Comparison of ENCODE assay signal across 9 mouse cellular contexts in the genomic region with DNA sequence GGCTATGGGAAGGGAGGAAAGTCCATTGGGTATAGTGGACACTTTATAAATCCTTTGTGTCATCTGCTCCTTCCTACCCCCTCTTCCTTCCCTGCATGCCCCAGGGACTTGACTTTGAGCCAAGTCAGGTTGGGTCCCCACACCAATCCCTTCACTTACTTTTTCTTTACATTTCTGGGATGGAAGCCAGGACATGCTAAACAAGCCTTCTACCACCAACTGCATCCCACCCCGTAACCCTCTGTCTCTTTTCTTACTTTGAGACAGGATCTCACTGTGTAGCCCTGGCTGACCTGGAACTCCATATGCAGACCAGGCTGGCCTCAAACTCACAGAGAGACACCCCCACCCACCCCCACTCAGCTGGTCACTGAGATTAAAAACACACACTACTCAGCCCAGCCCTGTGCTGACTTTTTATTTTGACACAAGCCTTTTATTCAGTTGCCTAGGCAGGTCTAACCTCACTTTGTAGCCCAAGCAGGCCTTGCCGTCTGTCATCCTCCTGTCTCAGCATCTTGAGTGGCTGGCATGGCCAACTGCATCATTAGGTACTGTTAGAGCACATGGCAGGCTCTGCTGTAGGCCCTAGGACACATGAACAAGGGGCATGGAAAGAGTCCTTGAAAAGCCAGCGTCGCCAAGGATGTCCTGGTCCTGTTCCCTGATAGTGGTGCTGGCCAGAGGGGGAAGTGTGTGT. TPM values are rescaled to one million over a fixed set of nuclear protein-coding genes. Genes with fewer than 3 reads are reported as not detected.
DNase-seq lines count a peak whose midpoint lies in the region; ATAC-seq and TF ChIP-seq lines count a peak whose summit lies in the region.
"Had no signal": no experiment of that assay in that cellular context is flagged by ENCODE, and none has a peak within 500 bp of the region (broad histone marks: within the 10 kb centered on the region; RNA-seq: fewer than 3 reads in every experiment).

No protein-coding gene starts in this region.

- no peaks in the 10 kb centered on the region for H3K9me3 ChIP-seq in hindbrain, embryonic 12.5 days (replicated peaks)
- H3K9me3 ChIP-seq in hindbrain, embryonic 11.5 days (ENCODE audit: control insufficient read depth, low read length): no peaks in the 10 kb centered on the region
- H3K9me3 ChIP-seq in embryonic facial prominence, embryonic 10.5 days: no peaks in the 10 kb centered on the region
- H3K9me3 ChIP-seq in limb, embryonic 12.5 days: no peaks in the 10 kb centered on the region
- no peaks in the 10 kb centered on the region for H3K9me3 ChIP-seq in midbrain, embryonic 15.5 days
- H3K9me3 ChIP-seq: G1E had no signal

- TF ChIP-seq POLR2A in thymus, adult 2 months (IDR thresholded peaks at IDR 0.05; ENCODE audit: control insufficient read depth, extremely low read depth, insufficient read depth, low read length, poor library complexity): no peak

- H3K4me3 ChIP-seq in hindbrain, embryonic 12.5 days: no peak overlapping the region
- no peak overlapping the region for H3K4me3 ChIP-seq in hindbrain, embryonic 11.5 days (ENCODE audit: low read depth, low read length)
- H3K4me3 ChIP-seq in embryonic facial prominence, embryonic 10.5 days: 0 out of 2 replicates have a peak overlapping the region, but pooled peaks have one; percentile 13
- no peak overlapping the region for H3K4me3 ChIP-seq in limb, embryonic 12.5 days (replicated peaks)
- no peak overlapping the region for H3K4me3 ChIP-seq in thymus, adult 2 months (ENCODE audit: control insufficient read depth, insufficient read depth, low read length)
- no peak overlapping the region for H3K4me3 ChIP-seq in midbrain, embryonic 15.5 days

- TF ChIP-seq CTCF in thymus, adult 2 months (IDR thresholded peaks at IDR 0.05; ENCODE audit: borderline replicate concordance, control insufficient read depth, extremely low read depth, insufficient read depth, low read length, poor library complexity): no peak

- peaks cover 46% of the 10 kb centered on the region for H3K4me1 ChIP-seq in hindbrain, embryonic 12.5 days
- peaks cover 15% of the 10 kb centered on the region for H3K4me1 ChIP-seq in hindbrain, embryonic 11.5 days (replicated peaks; ENCODE audit: control insufficient read depth, insufficient read depth, low read length)
- peaks cover 76% of the 10 kb centered on the region for H3K4me1 ChIP-seq in embryonic facial prominence, embryonic 10.5 days
- H3K4me1 ChIP-seq in limb, embryonic 12.5 days (replicated peaks): peaks cover 66% of the 10 kb centered on the region
- peaks cover 7% of the 10 kb centered on the region; the same call in 1 of the 2 replicates for H3K4me1 ChIP-seq in thymus, adult 2 months (replicated peaks; ENCODE audit: control insufficient read depth, insufficient read depth, low read length)
- H3K4me1 ChIP-seq in midbrain, embryonic 15.5 days: peaks cover 7% of the 10 kb centered on the region; the same call in 1 of the 2 replicates

- 81% methylated on average over 4 of the region's 4 CpGs for WGBS in hindbrain, embryonic 12.5 days
- 84% methylated on average over 4 of the region's 4 CpGs for WGBS in hindbrain, embryonic 11.5 days
- 83% methylated on average over 4 of the region's 4 CpGs for WGBS in embryonic facial prominence, embryonic 10.5 days
- WGBS in limb, embryonic 12.5 days: 70% methylated on average over 4 of the region's 4 CpGs
- 99% methylated on average over 4 of the region's 4 CpGs for WGBS in thymus, adult 2 months
- WGBS in midbrain, embryonic 15.5 days: 85% methylated on average over 4 of the region's 4 CpGs

- H3K36me3 ChIP-seq in hindbrain, embryonic 12.5 days: no peaks in the 10 kb centered on the region
- no peaks in the 10 kb centered on the region for H3K36me3 ChIP-seq in hindbrain, embryonic 11.5 days (ENCODE audit: control insufficient read depth, insufficient read depth, low read length)
- H3K36me3 ChIP-seq in embryonic facial prominence, embryonic 10.5 days (replicated peaks): no peaks in the 10 kb centered on the region
- H3K36me3 ChIP-seq in limb, embryonic 12.5 days: no peaks in the 10 kb centered on the region
- H3K36me3 ChIP-seq in thymus, adult 2 months (ENCODE audit: control insufficient read depth, insufficient read depth, low read length): no peaks in the 10 kb centered on the region
- no peaks in the 10 kb centered on the region for H3K36me3 ChIP-seq in midbrain, embryonic 15.5 days (replicated peaks)
- H3K36me3 ChIP-seq: G1E had no signal

- no peak for DNase-seq in hindbrain, embryonic 11.5 days (ENCODE audit: low spot score)
- peak; percentile 62 for DNase-seq in 3T3-L1 (ENCODE audit: low read depth, low spot score)
- no peak for DNase-seq in embryonic facial prominence, embryonic 10.5 days (ENCODE audit: low spot score)
- no peak for DNase-seq in thymus, adult 2 months
- DNase-seq in gastrocnemius, adult 18-20 months (ENCODE audit: low spot score): no peak

- no peak for ATAC-seq in hindbrain, embryonic 12.5 days (ENCODE audit: low FRiP score)
- ATAC-seq in hindbrain, embryonic 11.5 days (ENCODE audit: low FRiP score): no peak
- no peak for ATAC-seq in limb, embryonic 12.5 days (ENCODE audit: insufficient number of reproducible peaks, insufficient read depth, low FRiP score, low TSS enrichment, low read depth)
- ATAC-seq in midbrain, embryonic 15.5 days (replicated peaks): no peak

- no peak overlapping the region for H3K9ac ChIP-seq in hindbrain, embryonic 12.5 days
- H3K9ac ChIP-seq in hindbrain, embryonic 11.5 days (ENCODE audit: low read depth, low read length): no peak overlapping the region
- H3K9ac ChIP-seq in limb, embryonic 12.5 days (replicated peaks): no peak overlapping the region
- H3K9ac ChIP-seq in midbrain, embryonic 15.5 days: no peak overlapping the region

- no peak overlapping the region for H3K4me2 ChIP-seq in hindbrain, embryonic 12.5 days (replicated peaks)
- H3K4me2 ChIP-seq in hindbrain, embryonic 11.5 days (replicated peaks; ENCODE audit: low read depth, low read length): no peak overlapping the region
- no peak overlapping the region for H3K4me2 ChIP-seq in limb, embryonic 12.5 days
- no peak overlapping the region for H3K4me2 ChIP-seq in midbrain, embryonic 15.5 days

- H3K27me3 ChIP-seq in hindbrain, embryonic 12.5 days: peaks cover 10% of the 10 kb centered on the region; the same call in 1 of the 2 replicates
- 0 out of 2 replicates have a peak, but pooled peaks cover 3% of the 10 kb centered on the region for H3K27me3 ChIP-seq in hindbrain, embryonic 11.5 days (ENCODE audit: control insufficient read depth, insufficient read depth, low read length)
- no peaks in the 10 kb centered on the region; the same call in 1 of the 2 replicates for H3K27me3 ChIP-seq in embryonic facial prominence, embryonic 10.5 days (replicated peaks; ENCODE audit: low read depth, poor library complexity, severe bottlenecking)
- no peaks in the 10 kb centered on the region for H3K27me3 ChIP-seq in limb, embryonic 12.5 days
- H3K27me3 ChIP-seq in thymus, adult 2 months (ENCODE audit: control insufficient read depth, insufficient read depth, low read length): no peaks in the 10 kb centered on the region
- H3K27me3 ChIP-seq in midbrain, embryonic 15.5 days (replicated peaks): no peaks in the 10 kb centered on the region

- H3K27ac ChIP-seq in hindbrain, embryonic 12.5 days: peak overlapping the region; percentile 57; the same call in 1 of the 2 replicates
- H3K27ac ChIP-seq in hindbrain, embryonic 11.5 days (ENCODE audit: low read depth, low read length): no peak overlapping the region
- peak overlapping the region; percentile 91 for H3K27ac ChIP-seq in embryonic facial prominence, embryonic 10.5 days (replicated peaks)
- peak overlapping the region; percentile 96 for H3K27ac ChIP-seq in limb, embryonic 12.5 days
- H3K27ac ChIP-seq in thymus, adult 2 months (ENCODE audit: control insufficient read depth, insufficient read depth, low read length): no peak overlapping the region
- H3K27ac ChIP-seq in midbrain, embryonic 15.5 days: no peak overlapping the region

RNA-seq across cellular contexts. Expression of a gene that starts 38.2 kb away (rescaled TPM):
- polyA plus RNA-seq in hindbrain, embryonic 12.5 days (2016; fragmentation: Nextera tagmentation; extraction: Ambion mirVana): 290 and 291 TPM in 2 replicates
- polyA plus RNA-seq in hindbrain, embryonic 11.5 days (2014; fragmentation: Nextera tagmentation; extraction: Ambion mirVana): 237 and 257 TPM in 2 replicates
- polyA plus RNA-seq in embryonic facial prominence, embryonic 10.5 days (2016; fragmentation: Nextera tagmentation; extraction: Ambion mirVana): 384 and 394 TPM in 2 replicates
- 264 and 267 TPM in 2 replicates for polyA plus RNA-seq in limb, embryonic 12.5 days (2016; fragmentation: Nextera tagmentation; extraction: Ambion mirVana)
- polyA plus RNA-seq in thymus, adult 2 months (2012; rRNA removed): 161 and 174 TPM in 2 replicates
- 100 to 1,000 TPM; 175 to 191 TPM for total RNA-seq in gastrocnemius, adult 18-20 months (2021)
- 327 TPM in 2 replicates for polyA plus RNA-seq in midbrain, embryonic 15.5 days (2015; fragmentation: Nextera tagmentation; extraction: Ambion mirVana)

RNA-seq across cellular contexts. Expression of a gene that starts 55.7 kb away (rescaled TPM):
- polyA plus RNA-seq in hindbrain, embryonic 12.5 days (2016; fragmentation: Nextera tagmentation; extraction: Ambion mirVana): 30.1 and 39.0 TPM in 2 replicates
- 27.6 and 29.5 TPM in 2 replicates for polyA plus RNA-seq in hindbrain, embryonic 11.5 days (2014; fragmentation: Nextera tagmentation; extraction: Ambion mirVana)
- 86.3 and 93.8 TPM in 2 replicates for polyA plus RNA-seq in embryonic facial prominence, embryonic 10.5 days (2016; fragmentation: Nextera tagmentation; extraction: Ambion mirVana)
- 69.0 and 82.0 TPM in 2 replicates for polyA plus RNA-seq in limb, embryonic 12.5 days (2016; fragmentation: Nextera tagmentation; extraction: Ambion mirVana)
- 10.6 and 10.7 TPM in 2 replicates for polyA plus RNA-seq in thymus, adult 2 months (2012; rRNA removed)
- total RNA-seq in gastrocnemius, adult 18-20 months (2021): 1 to 10 TPM in 1 of 2 experiments, under 1 TPM in 1; 0.73 to 1.0 TPM
- 5.1 and 6.4 TPM in 2 replicates for polyA plus RNA-seq in midbrain, embryonic 15.5 days (2015; fragmentation: Nextera tagmentation; extraction: Ambion mirVana)
- total RNA-seq: G1E had no signal
- polyA plus RNA-seq: G1E had no signal

Comparison
In these comparisons a context has a peak if more than half of its experiments do, and no peak if none do; other contexts are left out.
1. H3K27ac ChIP-seq: peak in hindbrain, embryonic 12.5 days (single experiment), embryonic facial prominence, embryonic 10.5 days (single experiment) and limb, embryonic 12.5 days (single experiment); none in hindbrain, embryonic 11.5 days (single experiment), thymus, adult 2 months (single experiment) and midbrain, embryonic 15.5 days (single experiment).